Mouse (Mus musculus) ES-Bruce4 (cell line): ENCODE data around the gene Cacng8. TPM values are rescaled to one million over a fixed set of nuclear protein-coding genes. Genes with fewer than 3 reads are reported as not detected.

Source experiments
- H3K27ac ChIP-seq: 2 replicates; pipeline ENCODE4 v1.5.1; 2012; ENCODE audit warnings: low read length, inconsistent platforms; ENCODE audit not compliant: insufficient read depth
- H3K27me3 ChIP-seq: 2 replicates; pipeline ENCODE4 v1.6.1; 2012; ENCODE audit warnings: mild to moderate bottlenecking, low read length, inconsistent platforms; ENCODE audit not compliant: control insufficient read depth, poor library complexity, insufficient read depth, severe bottlenecking
- H3K36me3 ChIP-seq: 2 replicates; pipeline ENCODE4 v1.6.1; 2012; ENCODE audit warnings: inconsistent platforms, mild to moderate bottlenecking, low read length, moderate library complexity; ENCODE audit not compliant: control insufficient read depth, poor library complexity, insufficient read depth, severe bottlenecking
- H3K4me1 ChIP-seq: one replicate; pipeline ENCODE4 v1.8.1; 2011; ENCODE audit warnings: low read length; ENCODE audit not compliant: control insufficient read depth, insufficient read depth
- H3K4me3 ChIP-seq: 2 replicates; pipeline ENCODE4 v1.5.1; 2011; ENCODE audit warnings: low read depth, mild to moderate bottlenecking, low read length
- H3K9ac ChIP-seq: 2 replicates; pipeline ENCODE4 v1.6.1; 2012; ENCODE audit warnings: low read depth, mild to moderate bottlenecking, inconsistent platforms; ENCODE audit not compliant: poor library complexity, severe bottlenecking
- H3K9me3 ChIP-seq: replicated peaks from 2 replicates; pipeline ENCODE4 v1.6.1; 2012; ENCODE audit warnings: mild to moderate bottlenecking, low read length, inconsistent platforms; ENCODE audit not compliant: control insufficient read depth, poor library complexity, insufficient read depth, severe bottlenecking
- CTCF ChIP-seq: IDR thresholded peaks from one replicate; pipeline ENCODE4 v1.8.1; 2011; ENCODE audit warnings: low read depth, low read length
- EP300 ChIP-seq: IDR thresholded peaks from 2 replicates; pipeline ENCODE4 v1.6.1; 2011; ENCODE audit warnings: low read depth, low read length; ENCODE audit not compliant: insufficient read depth
- POLR2A ChIP-seq: IDR thresholded peaks from one replicate; pipeline ENCODE4 v1.8.1; 2011; ENCODE audit warnings: low read length; ENCODE audit not compliant: insufficient read depth
- polyA plus RNA-seq: library from polyadenylated mRNA; stranded (reverse); fragments of >200 nt; gene quantifications from 2 replicates; pipeline ENCODE4 v1.2.4, GENCODE M21; 2011; ENCODE audit warnings: low read depth; ENCODE audit not compliant: missing spikeins, insufficient read depth, insufficient read length

The Cacng8 gene
- polyA plus RNA-seq, 1 experiment: 5.2 TPM

- Histone ChIP-seq H3K27me3 (no peaks in the 10 kb centered on the region), H3K4me3 (no peak overlapping the region), H3K4me1 (no peaks in the 10 kb centered on the region), H3K9me3 (no peaks in the 10 kb centered on the region), H3K9ac (no peak overlapping the region), H3K36me3 (no peaks in the 10 kb centered on the region), H3K27ac (no peak overlapping the region)
- no peak for TF ChIP-seq EP300
- no peak for TF ChIP-seq POLR2A
- no peak for TF ChIP-seq CTCF
Observed at GRCm38 (mm10) chr7:3399937-3400336, 9.5 kb downstream of the Cacng8 start.

DNA sequence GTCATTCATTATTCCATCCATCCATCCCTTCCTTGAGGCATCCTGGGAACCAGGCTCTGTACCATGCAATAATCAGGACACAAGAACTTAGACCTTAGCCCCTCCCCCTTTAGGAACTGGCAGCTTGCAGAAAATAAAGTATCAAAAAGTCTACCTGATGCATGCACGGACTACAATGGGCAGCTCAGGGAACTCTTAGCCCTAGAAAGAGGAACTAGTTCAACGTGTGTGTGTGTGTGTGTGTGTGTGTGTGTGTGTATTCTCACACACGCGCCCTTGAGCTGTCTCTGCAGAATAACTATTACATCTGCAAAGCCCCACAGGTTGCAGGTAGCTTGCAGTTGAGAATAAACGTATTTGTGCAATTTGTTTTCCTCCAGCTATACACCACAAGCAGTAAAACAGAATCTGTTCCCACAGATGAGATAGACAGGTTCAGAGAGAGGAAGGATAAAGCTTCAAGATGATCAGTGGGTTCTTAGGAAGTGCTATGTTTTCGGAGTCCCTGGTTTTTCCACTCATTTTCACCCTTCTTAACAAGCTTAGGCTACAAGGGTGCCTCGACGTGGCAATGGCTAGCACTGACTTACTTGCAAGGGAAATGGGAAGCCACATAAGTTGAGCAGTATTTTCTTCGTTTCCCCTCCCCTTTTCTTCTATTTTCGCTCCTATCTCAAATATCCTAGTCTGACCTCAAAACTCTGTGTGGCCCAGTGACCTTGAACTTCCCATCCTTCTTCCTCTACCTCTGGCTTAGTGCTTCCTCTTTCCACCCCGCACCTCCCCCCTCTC is 19.4 kb downstream of the Cacng8 start:
- Histone ChIP-seq H3K9me3 (no peaks in the 10 kb centered on the region), H3K36me3 (no peaks in the 10 kb centered on the region), H3K27ac (no peak overlapping the region), H3K9ac (0 out of 2 replicates have a peak overlapping the region, but pooled peaks have one; percentile 62), H3K4me1 (peaks cover 6% of the 10 kb centered on the region), H3K27me3 (no peaks in the 10 kb centered on the region), H3K4me3 (no peak overlapping the region)
- TF ChIP-seq CTCF: no peak
- TF ChIP-seq EP300: no peak
- TF ChIP-seq POLR2A: no peak

DNA sequence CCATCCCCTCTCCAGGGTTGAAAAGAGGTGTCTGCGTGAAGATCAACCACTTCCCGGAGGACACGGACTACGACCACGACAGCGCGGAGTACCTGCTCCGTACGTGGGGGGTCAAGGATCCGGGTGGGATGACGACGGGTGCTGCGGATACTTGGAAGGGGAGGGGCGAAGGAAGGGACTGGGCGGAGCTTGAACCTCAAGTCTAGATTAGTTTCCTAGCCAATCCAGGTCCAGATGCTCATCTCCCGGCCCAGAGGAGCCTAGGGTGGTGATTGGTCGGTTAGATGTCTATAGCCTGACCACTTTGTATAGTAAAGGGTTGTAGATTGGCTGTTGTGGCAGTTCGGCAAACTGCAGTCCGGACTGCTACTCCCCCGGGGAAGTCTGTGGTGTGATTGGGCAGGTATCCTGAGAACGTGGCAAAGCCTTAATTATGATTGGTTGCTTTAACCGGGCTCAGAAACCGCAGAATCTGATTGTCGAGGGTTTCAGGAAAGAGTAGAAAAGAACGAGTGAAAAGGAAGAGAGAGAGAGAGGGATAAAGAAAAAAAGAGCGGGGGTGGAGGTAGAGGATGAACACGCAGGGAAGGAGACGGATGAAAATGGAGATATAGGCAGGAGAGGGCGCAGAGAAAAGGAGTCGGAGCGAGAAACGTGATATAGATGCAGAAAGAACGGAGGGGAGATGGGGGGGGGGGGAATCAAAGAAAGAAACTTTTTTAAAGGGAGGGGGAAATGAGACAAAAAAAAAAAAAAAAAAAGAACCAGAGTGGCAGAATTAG is 20.9 kb downstream of the Cacng8 start:
- peak overlapping the region; percentile 95 for H3K9ac ChIP-seq
- H3K27ac ChIP-seq: peak overlapping the region; percentile 40

GRCm38 (mm10) chr7:3412036-3412435 is 21.6 kb downstream of the Cacng8 start:
- Histone ChIP-seq H3K9me3 (no peaks in the 10 kb centered on the region), H3K4me1 (peaks cover 6% of the 10 kb centered on the region), H3K9ac (peak overlapping the region; percentile 95), H3K27ac (peak overlapping the region; percentile 40), H3K36me3 (no peaks in the 10 kb centered on the region), H3K4me3 (peak overlapping the region; percentile 81), H3K27me3 (no peaks in the 10 kb centered on the region)
- TF ChIP-seq CTCF: peak; percentile 34
- TF ChIP-seq POLR2A: no peak

More for the DNA sequence above, 20.9 kb downstream of the Cacng8 start:
- Histone ChIP-seq H3K4me3 (peak overlapping the region; percentile 81), H3K27me3 (no peaks in the 10 kb centered on the region), H3K4me1 (peaks cover 6% of the 10 kb centered on the region), H3K36me3 (no peaks in the 10 kb centered on the region), H3K9me3 (no peaks in the 10 kb centered on the region)
- peak; percentile 53; the same call in 1 of the 2 replicates for TF ChIP-seq EP300
- TF ChIP-seq POLR2A: no peak

GRCm38 (mm10) chr7:3414888-3415287 is 24.4 kb downstream of the Cacng8 start:
- Histone ChIP-seq H3K9me3 (no peaks in the 10 kb centered on the region), H3K9ac (peak overlapping the region; percentile 92), H3K27ac (no peak overlapping the region), H3K36me3 (no peaks in the 10 kb centered on the region), H3K4me3 (peak overlapping the region; percentile 51), H3K27me3 (no peaks in the 10 kb centered on the region), H3K4me1 (peaks cover 6% of the 10 kb centered on the region)
- TF ChIP-seq EP300 (no peak), POLR2A (no peak), CTCF (no peak)

DNA sequence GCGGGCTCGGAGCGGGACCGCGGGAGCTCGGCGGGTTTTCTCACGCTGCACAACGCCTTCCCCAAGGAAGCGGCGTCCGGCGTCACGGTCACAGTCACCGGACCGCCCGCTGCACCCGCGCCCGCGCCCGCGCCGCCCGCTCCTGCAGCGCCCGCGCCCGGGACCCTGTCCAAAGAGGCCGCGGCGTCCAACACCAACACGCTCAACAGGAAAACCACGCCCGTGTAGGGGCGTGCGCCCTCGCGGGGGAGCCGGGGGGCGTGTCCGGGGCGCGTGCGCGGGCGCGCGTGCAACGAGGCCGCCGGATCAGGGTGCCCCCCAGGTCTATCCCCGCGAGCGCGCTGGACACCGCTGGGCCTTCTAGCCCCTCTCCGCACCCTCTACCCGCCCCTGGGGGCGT is 24.9 kb downstream of the Cacng8 start:
- H3K9me3 ChIP-seq: no peaks in the 10 kb centered on the region
- peak overlapping the region; percentile 51 for H3K4me3 ChIP-seq
- H3K36me3 ChIP-seq: no peaks in the 10 kb centered on the region
- no peak overlapping the region for H3K27ac ChIP-seq
- TF ChIP-seq POLR2A: no peak
- no peak for TF ChIP-seq CTCF
- TF ChIP-seq EP300: no peak
- peaks cover 6% of the 10 kb centered on the region for H3K4me1 ChIP-seq
- no peaks in the 10 kb centered on the region for H3K27me3 ChIP-seq
- H3K9ac ChIP-seq: peak overlapping the region; percentile 92
